Mouse (Mus musculus): ENCODE data around the gene Cd300ld3. TPM values are rescaled to one million over a fixed set of nuclear protein-coding genes. Genes with fewer than 3 reads are reported as not detected.

The Cd300ld3 gene
- polyA plus RNA-seq (2015; fragmentation: Illumina TruSeq; extraction: RNeasy Lipid Tissue Mini Kit (QIAGEN cat#74804); ENCODE audit: insufficient read depth, low replicate concordance): 11.1 TPM

GRCm38 (mm10) chr11:115048259-115048658 is at the start of gene Cd300ld3:
Cd300ld3 (minus strand) TSS chr11:115048409.

GRCm38 (mm10) chr11:115091362-115091901 is 43.2 kb upstream of the Cd300ld3 start, which contains the start of gene Rab37:
Rab37 (plus strand) TSS chr11:115091431.

GRCm38 (mm10) chr11:115062077-115062476 is 13.9 kb upstream of the Cd300ld3 start, which contains the start of gene Cd300e:
Cd300e (minus strand) TSS chr11:115062177.

DNA sequence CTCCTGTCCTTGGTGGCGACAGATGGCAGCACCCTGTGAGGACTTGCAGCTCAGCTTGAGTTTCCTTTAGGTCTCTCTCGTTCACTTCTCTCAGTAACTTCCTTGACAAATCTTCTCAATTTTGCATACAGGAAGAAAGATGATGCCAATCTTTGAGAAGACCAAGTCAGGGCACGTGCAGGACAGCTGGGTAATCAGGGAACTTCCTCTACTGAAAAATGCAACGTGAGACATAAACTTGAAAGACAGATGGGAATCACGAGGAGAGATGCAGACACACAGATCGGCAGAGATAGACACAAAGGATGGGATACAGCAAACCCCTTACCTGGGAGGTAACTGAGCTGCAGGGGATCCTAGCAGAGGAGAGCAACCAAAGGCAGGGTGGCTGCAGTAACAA is 10.5 kb downstream of the Cd300ld3 start, which contains the start of gene Cd300ld5:
TSS of gene Cd300ld5 (minus strand) at position 101 of the 400 bp plus-strand sequence.

GRCm38 (mm10) chr11:115026912-115027311 is 21.3 kb downstream of the Cd300ld3 start, which contains the start of gene Cd300ld4:
Cd300ld4 (minus strand) TSS chr11:115027012.

GRCm38 (mm10) chr11:115016093-115016492 is 32.1 kb downstream of the Cd300ld3 start, which contains the start of gene Cd300ld2:
Cd300ld2 (minus strand) TSS chr11:115016193.

GRCm38 (mm10) chr11:115001474-115002040 is 46.7 kb downstream of the Cd300ld3 start, which contains the start of gene Cd300c2:
Cd300c2 (minus strand) TSS chr11:115001880.

Other genes starting within 250 kb of the Cd300ld3 start
- gene Gpr142, start 249.5 kb downstream of the Cd300ld3 start, polyA plus RNA-seq (2015; fragmentation: Illumina TruSeq; extraction: RNeasy Lipid Tissue Mini Kit (QIAGEN cat#74804); ENCODE audit: insufficient read depth, low replicate concordance): not detected
- 4.4 TPM for gene Gprc5c, start 197.3 kb downstream of the Cd300ld3 start, polyA plus RNA-seq (2015; fragmentation: Illumina TruSeq; extraction: RNeasy Lipid Tissue Mini Kit (QIAGEN cat#74804); ENCODE audit: insufficient read depth, low replicate concordance)
- gene Cd300a, start 158.4 kb downstream of the Cd300ld3 start, polyA plus RNA-seq (2015; fragmentation: Illumina TruSeq; extraction: RNeasy Lipid Tissue Mini Kit (QIAGEN cat#74804); ENCODE audit: insufficient read depth, low replicate concordance): 37.7 TPM
- 9.6 TPM for gene Cd300lb, start 114.0 kb downstream of the Cd300ld3 start, polyA plus RNA-seq (2015; fragmentation: Illumina TruSeq; extraction: RNeasy Lipid Tissue Mini Kit (QIAGEN cat#74804); ENCODE audit: insufficient read depth, low replicate concordance)
- 7.7 TPM for gene Cd300c, start 79.3 kb downstream of the Cd300ld3 start, polyA plus RNA-seq (2015; fragmentation: Illumina TruSeq; extraction: RNeasy Lipid Tissue Mini Kit (QIAGEN cat#74804); ENCODE audit: insufficient read depth, low replicate concordance)
- gene Cd300ld, start 58.5 kb downstream of the Cd300ld3 start, polyA plus RNA-seq (2015; fragmentation: Illumina TruSeq; extraction: RNeasy Lipid Tissue Mini Kit (QIAGEN cat#74804); ENCODE audit: insufficient read depth, low replicate concordance): 12.6 TPM
- 52.5 TPM for gene Cd300c2, start 46.5 kb downstream of the Cd300ld3 start, polyA plus RNA-seq (2015; fragmentation: Illumina TruSeq; extraction: RNeasy Lipid Tissue Mini Kit (QIAGEN cat#74804); ENCODE audit: insufficient read depth, low replicate concordance)
- not detected for gene Cd300ld2, start 32.2 kb downstream of the Cd300ld3 start, polyA plus RNA-seq (2015; fragmentation: Illumina TruSeq; extraction: RNeasy Lipid Tissue Mini Kit (QIAGEN cat#74804); ENCODE audit: insufficient read depth, low replicate concordance)
- 0.65 TPM for gene Cd300ld4, start 21.4 kb downstream of the Cd300ld3 start, polyA plus RNA-seq (2015; fragmentation: Illumina TruSeq; extraction: RNeasy Lipid Tissue Mini Kit (QIAGEN cat#74804); ENCODE audit: insufficient read depth, low replicate concordance)
- not detected for gene Cd300ld5, start 10.6 kb downstream of the Cd300ld3 start, polyA plus RNA-seq (2015; fragmentation: Illumina TruSeq; extraction: RNeasy Lipid Tissue Mini Kit (QIAGEN cat#74804); ENCODE audit: insufficient read depth, low replicate concordance)
- gene Cd300e, start 13.8 kb upstream of the Cd300ld3 start, polyA plus RNA-seq (2015; fragmentation: Illumina TruSeq; extraction: RNeasy Lipid Tissue Mini Kit (QIAGEN cat#74804); ENCODE audit: insufficient read depth, low replicate concordance): 20.9 TPM
- gene Rab37, start 43.0 kb upstream of the Cd300ld3 start, polyA plus RNA-seq (2015; fragmentation: Illumina TruSeq; extraction: RNeasy Lipid Tissue Mini Kit (QIAGEN cat#74804); ENCODE audit: insufficient read depth, low replicate concordance): 23.0 TPM
- 35.4 TPM for gene Cd300lf, start 85.6 kb upstream of the Cd300ld3 start, polyA plus RNA-seq (2015; fragmentation: Illumina TruSeq; extraction: RNeasy Lipid Tissue Mini Kit (QIAGEN cat#74804); ENCODE audit: insufficient read depth, low replicate concordance)
- 51.1 TPM for gene Slc9a3r1, start 114.9 kb upstream of the Cd300ld3 start, polyA plus RNA-seq (2015; fragmentation: Illumina TruSeq; extraction: RNeasy Lipid Tissue Mini Kit (QIAGEN cat#74804); ENCODE audit: insufficient read depth, low replicate concordance)
- gene Tmem104, start 139.1 kb upstream of the Cd300ld3 start, polyA plus RNA-seq (2015; fragmentation: Illumina TruSeq; extraction: RNeasy Lipid Tissue Mini Kit (QIAGEN cat#74804); ENCODE audit: insufficient read depth, low replicate concordance): 2.9 TPM
- 16.0 TPM for gene Nat9, start 139.4 kb upstream of the Cd300ld3 start, polyA plus RNA-seq (2015; fragmentation: Illumina TruSeq; extraction: RNeasy Lipid Tissue Mini Kit (QIAGEN cat#74804); ENCODE audit: insufficient read depth, low replicate concordance)
- gene Grin2c, start 218.8 kb upstream of the Cd300ld3 start, polyA plus RNA-seq (2015; fragmentation: Illumina TruSeq; extraction: RNeasy Lipid Tissue Mini Kit (QIAGEN cat#74804); ENCODE audit: insufficient read depth, low replicate concordance): 1.3 TPM
- gene Fdxr, start 228.6 kb upstream of the Cd300ld3 start, polyA plus RNA-seq (2015; fragmentation: Illumina TruSeq; extraction: RNeasy Lipid Tissue Mini Kit (QIAGEN cat#74804); ENCODE audit: insufficient read depth, low replicate concordance): 13.0 TPM
- gene Fads6, start 249.3 kb upstream of the Cd300ld3 start, polyA plus RNA-seq (2015; fragmentation: Illumina TruSeq; extraction: RNeasy Lipid Tissue Mini Kit (QIAGEN cat#74804); ENCODE audit: insufficient read depth, low replicate concordance): 1.5 TPM

All from spleen, adult 10 weeks (tissue).